Mouse (Mus musculus): ENCODE results near the gene H3f3b. TPM values are rescaled to one million over a fixed set of nuclear protein-coding genes. Genes with fewer than 3 reads are reported as not detected.

Gene H3f3b
- polyA plus RNA-seq (2016; fragmentation: Nextera tagmentation; extraction: Ambion mirVana) = 2,216 and 2,474 TPM in 2 replicates

DNA sequence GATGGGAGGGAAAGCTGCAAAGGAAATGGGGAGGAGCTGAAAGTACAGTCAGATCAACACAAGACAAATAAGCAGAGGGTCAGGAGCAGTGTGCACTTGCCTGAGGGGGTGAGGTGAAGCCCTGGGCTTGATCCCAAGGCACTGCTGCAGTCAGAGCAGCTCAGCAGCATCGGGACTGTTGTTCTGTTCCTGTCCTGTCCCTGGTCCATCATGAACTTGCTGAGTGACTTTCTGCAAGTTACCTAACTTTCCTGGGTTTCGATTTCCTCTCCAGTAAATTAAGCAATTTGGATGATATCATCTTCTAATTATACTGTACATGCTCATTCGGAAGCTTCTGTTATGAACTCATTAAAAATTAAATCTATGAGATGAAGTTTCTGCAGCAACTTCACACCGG, at the start of gene H3f3b:
Gene H3f3b, minus strand, starts transcription at position 207 of the 400 bp plus-strand sequence.
- ATAC-seq (ENCODE audit: low FRiP score) = no peak
- WGBS = 83% methylated on average over 4 of the region's 4 CpGs
- Histone ChIP-seq H3K4me2 (replicated peaks) (no peak within 1 kb of the TSS), H3K4me1 (peaks cover 17% of the 10 kb centered on the region), H3K9me3 (replicated peaks) (no peaks in the 10 kb centered on the region), H3K36me3 (no peaks in the 10 kb centered on the region), H3K27ac (no peak within 1 kb of the TSS), H3K27me3 (no peaks in the 10 kb centered on the region), H3K4me3 (no peak within 1 kb of the TSS), H3K9ac (no peak within 1 kb of the TSS)

DNA sequence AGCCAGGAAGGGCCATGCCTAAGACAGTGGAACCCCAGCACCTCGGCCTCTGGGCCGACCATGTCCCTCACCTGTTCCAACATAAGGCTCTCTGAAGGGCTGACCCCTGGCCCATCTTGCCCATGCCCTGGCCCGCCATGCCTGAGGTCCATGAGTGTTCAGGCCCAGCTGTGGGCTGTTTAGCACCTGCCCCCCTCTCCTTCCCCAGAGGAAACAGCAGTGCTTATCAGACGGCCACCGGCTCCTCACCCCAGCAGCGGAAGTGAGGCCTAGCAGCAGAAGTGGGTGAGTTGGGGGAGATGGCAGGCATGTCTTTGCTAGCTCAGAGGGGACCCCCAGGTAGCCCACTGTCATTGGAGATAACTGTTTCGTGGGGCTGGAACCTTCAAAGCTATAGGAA, 49.1 kb upstream of the H3f3b start:
- ATAC-seq (ENCODE audit: low FRiP score) = no peak
- H3K4me1 ChIP-seq = peaks cover 19% of the 10 kb centered on the region
- no peak overlapping the region for H3K9ac ChIP-seq
- peaks cover 29% of the 10 kb centered on the region for H3K36me3 ChIP-seq
- 82% methylated on average over 7 of the region's 7 CpGs for WGBS
- H3K4me3 ChIP-seq = no peak overlapping the region
- H3K27me3 ChIP-seq = no peaks in the 10 kb centered on the region
- H3K9me3 ChIP-seq (replicated peaks) = no peaks in the 10 kb centered on the region; the same call in 1 of the 2 replicates
- no peak overlapping the region for H3K27ac ChIP-seq
- no peak overlapping the region for H3K4me2 ChIP-seq (replicated peaks)

DNA sequence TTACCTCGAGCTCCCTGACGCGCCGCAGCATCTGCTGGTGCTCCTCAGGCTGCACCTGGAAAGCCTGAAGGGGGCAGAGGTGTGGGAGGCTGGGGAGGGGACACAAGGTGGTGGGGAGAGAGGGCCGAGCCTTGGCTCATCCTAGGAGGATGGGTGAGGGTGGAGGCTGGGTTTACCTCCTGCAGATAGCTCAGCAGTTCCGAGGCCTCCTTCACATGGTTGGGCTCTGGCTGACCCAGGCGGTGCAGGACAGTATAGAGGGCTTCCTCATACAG, 48.4 kb upstream of the H3f3b start:
- no peaks in the 10 kb centered on the region for H3K27me3 ChIP-seq
- H3K9ac ChIP-seq = no peak overlapping the region
- 63% methylated on average over 7 of the region's 7 CpGs for WGBS
- peaks cover 19% of the 10 kb centered on the region for H3K4me1 ChIP-seq
- no peak overlapping the region for H3K27ac ChIP-seq
- no peak for ATAC-seq (ENCODE audit: low FRiP score)
- no peak overlapping the region for H3K4me3 ChIP-seq
- peaks cover 23% of the 10 kb centered on the region for H3K36me3 ChIP-seq
- H3K9me3 ChIP-seq (replicated peaks) = no peaks in the 10 kb centered on the region; the same call in 1 of the 2 replicates
- H3K4me2 ChIP-seq (replicated peaks) = no peak overlapping the region

DNA sequence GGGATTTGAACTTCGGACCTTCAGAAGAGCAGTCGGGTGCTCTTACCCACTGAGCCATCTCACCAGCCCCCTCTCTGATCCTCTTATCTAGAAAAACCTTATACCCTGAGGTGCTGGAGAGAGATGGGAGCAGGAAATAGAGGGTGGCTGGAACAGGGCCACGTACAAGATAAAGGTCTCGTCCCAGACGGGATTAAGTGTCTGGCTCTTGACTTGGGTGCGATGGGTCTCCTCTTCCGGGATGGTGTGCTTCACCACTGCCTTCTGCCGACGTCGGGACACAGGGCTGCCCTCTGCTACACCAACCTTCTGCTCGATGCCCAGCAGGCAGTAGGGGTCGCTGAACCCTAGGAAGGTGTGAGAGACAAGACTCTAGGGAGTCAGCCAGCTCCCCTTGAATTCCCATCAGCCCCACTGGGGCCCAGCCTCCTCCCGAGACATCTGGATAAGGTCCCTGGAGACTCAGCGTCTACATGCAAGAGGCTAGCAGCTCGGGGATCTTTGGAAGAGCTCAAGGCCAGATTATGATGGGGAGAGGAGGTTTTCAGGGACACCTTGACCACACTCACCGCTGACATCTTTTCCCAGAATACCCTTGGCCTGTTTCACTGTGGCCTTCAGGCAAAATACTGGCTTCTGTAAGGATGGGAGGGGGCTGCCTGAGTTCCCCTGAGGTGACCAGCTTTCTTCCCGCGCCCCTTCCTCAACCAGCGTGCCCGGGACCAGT, 47.9 kb upstream of the H3f3b start:
- Histone ChIP-seq H3K36me3 (peaks cover 18% of the 10 kb centered on the region), H3K4me1 (peaks cover 19% of the 10 kb centered on the region), H3K4me3 (no peak overlapping the region), H3K9me3 (replicated peaks) (no peaks in the 10 kb centered on the region), H3K4me2 (replicated peaks) (no peak overlapping the region), H3K9ac (no peak overlapping the region), H3K27ac (no peak overlapping the region), H3K27me3 (no peaks in the 10 kb centered on the region)
- WGBS = 57% methylated on average over 20 of the region's 20 CpGs
- ATAC-seq (ENCODE audit: low FRiP score) = no peak

DNA sequence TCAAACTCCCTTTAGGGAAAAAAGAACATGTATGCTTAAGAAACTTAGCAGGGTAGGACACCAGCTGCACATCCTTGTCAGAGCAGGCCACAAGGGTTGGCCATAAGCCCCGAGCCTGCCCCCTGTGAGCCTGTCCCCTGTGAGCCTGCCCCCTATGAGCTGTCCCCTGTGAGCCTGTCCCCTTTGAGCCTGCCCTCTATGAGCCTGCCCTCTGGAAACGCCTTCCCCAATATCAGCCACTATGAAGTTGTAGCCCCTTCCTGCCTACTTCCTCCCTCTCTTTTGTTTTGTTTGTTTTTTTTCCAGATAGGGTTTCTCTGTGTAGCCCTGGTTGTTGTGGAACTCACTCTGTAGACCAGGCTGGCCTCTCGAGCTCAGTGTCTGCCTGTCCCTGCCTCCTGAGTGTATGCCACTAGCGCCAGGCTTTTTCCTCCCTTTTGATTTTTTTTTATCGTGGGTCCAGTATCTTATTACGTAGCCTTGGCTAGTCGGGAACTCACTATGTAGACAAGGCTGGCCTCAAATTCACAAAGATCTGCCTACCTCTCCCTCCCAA, 46.8 kb upstream of the H3f3b start:
- H3K4me1 ChIP-seq = peaks cover 19% of the 10 kb centered on the region
- WGBS = 63% methylated on average over 7 of the region's 7 CpGs
- no peaks in the 10 kb centered on the region for H3K9me3 ChIP-seq (replicated peaks)
- peaks cover 6% of the 10 kb centered on the region for H3K36me3 ChIP-seq
- H3K9ac ChIP-seq = no peak overlapping the region
- no peak for ATAC-seq (ENCODE audit: low FRiP score)
- H3K27me3 ChIP-seq = no peaks in the 10 kb centered on the region
- no peak overlapping the region for H3K4me3 ChIP-seq
- H3K4me2 ChIP-seq (replicated peaks) = no peak overlapping the region
- no peak overlapping the region for H3K27ac ChIP-seq

DNA sequence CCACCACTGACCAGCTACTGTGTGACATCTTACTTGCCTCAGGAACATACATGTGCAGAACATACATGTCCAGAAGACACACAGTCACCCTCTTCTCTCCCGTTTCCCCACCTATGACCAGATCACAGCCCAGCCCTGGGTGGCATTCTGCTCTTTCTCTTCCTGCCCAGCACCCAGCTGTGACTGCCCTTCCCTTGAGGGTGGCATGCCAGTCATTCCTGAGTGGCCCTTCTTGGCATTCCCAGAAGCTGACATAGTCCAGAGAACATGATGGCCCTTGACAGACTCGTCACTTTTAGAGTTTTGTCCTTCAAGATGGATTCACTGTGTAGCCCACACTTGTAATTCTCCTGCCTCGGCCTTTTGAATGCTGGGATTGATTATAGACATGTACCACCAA, 44.8 kb upstream of the H3f3b start:
- peaks cover 3% of the 10 kb centered on the region for H3K4me1 ChIP-seq
- H3K4me2 ChIP-seq (replicated peaks) = no peak overlapping the region
- no peaks in the 10 kb centered on the region for H3K27me3 ChIP-seq
- no peaks in the 10 kb centered on the region for H3K36me3 ChIP-seq
- no peak for ATAC-seq (ENCODE audit: low FRiP score)
- H3K9me3 ChIP-seq (replicated peaks) = no peaks in the 10 kb centered on the region
- WGBS = 82% methylated on average over 3 of the region's 3 CpGs
- no peak overlapping the region for H3K27ac ChIP-seq
- no peak overlapping the region; the same call in 1 of the 2 replicates for H3K9ac ChIP-seq
- no peak overlapping the region for H3K4me3 ChIP-seq

DNA sequence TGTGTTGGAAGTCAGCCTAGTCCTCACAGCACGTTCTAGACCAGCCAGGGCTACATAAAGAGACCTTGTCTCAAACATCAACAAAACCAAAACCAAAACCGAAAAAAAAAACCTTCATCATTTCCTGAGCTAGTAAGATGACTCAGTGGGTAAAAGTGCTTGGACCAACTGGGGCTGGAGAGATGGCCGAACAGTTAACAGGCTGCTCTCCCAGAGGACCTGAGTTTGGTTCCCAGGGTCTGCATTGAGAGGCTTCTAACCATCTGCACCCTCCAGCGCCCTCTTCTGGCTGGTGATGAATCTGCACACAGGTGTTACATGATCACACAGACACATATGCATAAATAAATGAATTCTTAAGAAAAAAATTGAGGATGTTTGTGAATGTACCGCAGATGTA, 43.7 kb upstream of the H3f3b start:
- Histone ChIP-seq H3K36me3 (no peaks in the 10 kb centered on the region), H3K27me3 (no peaks in the 10 kb centered on the region), H3K27ac (no peak overlapping the region), H3K4me2 (replicated peaks) (no peak overlapping the region), H3K4me3 (no peak overlapping the region), H3K9me3 (replicated peaks) (no peaks in the 10 kb centered on the region), H3K9ac (no peak overlapping the region), H3K4me1 (no peaks in the 10 kb centered on the region)
- 63% methylated on average over 5 of the region's 5 CpGs for WGBS
- ATAC-seq (ENCODE audit: low FRiP score) = no peak

DNA sequence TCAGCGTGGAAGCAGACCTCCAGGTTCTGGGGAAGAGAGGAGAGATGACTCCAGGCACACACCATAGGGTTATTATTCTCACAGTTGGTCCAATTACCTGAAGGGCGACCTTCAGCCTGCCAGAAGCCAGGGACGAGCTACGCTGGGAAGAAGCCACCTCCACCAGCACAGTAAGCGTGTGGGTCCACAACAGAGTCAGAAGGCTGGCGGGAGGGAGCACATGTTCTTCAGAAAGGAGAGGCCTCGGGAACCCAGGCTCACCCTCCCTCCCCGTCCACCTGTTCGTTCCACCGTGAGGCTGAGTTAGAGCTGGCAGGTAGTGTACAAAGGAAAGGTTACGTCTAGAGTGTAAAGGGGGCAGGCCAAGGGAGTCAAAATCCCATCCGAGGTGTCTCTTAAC, 37.6 kb upstream of the H3f3b start:
- WGBS = 88% methylated on average over 12 of the region's 12 CpGs
- no peak overlapping the region for H3K27ac ChIP-seq
- no peak for ATAC-seq (ENCODE audit: low FRiP score)

DNA sequence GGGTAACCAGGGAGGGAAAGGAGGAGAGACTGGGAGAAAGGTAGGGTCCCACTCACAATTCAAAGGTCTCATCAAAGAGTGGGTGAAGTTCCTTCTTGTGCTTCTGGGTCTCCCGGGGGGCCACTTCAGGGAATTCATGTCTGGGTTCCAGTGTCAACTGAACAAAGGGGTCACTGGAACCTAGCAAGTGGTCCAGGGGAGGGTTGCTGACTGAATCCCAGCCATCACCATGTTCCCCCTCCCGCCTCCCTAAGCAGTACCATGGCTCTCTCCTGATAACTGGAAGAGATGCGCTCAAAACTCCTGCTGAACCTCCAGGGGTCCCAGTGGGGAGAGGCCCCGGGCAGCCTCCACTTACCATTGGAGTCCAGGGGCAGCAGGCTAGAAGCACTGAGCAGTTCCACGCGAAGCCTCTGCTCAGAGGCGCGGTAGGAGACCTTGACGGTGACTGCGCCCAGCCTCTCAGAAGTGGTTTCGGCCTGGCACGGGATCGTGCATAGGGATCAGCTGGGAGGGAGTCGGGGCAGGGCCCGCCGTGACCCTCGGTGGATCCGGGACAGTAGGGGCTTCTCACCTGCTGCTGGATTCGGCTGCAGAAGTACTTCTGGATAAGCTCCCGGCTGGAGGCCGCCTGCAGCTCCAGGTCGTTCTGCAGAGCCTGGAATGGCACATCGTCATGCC, 36.6 kb upstream of the H3f3b start:
- Histone ChIP-seq H3K27ac (no peak overlapping the region), H3K4me2 (replicated peaks) (no peak overlapping the region), H3K9ac (no peak overlapping the region), H3K4me3 (no peak overlapping the region), H3K9me3 (replicated peaks) (no peaks in the 10 kb centered on the region), H3K4me1 (0 out of 2 replicates have a peak, but pooled peaks cover 4% of the 10 kb centered on the region), H3K36me3 (peaks cover 30% of the 10 kb centered on the region), H3K27me3 (no peaks in the 10 kb centered on the region)
- no peak for ATAC-seq (ENCODE audit: low FRiP score)
- 70% methylated on average over 23 of the region's 23 CpGs for WGBS

More for the DNA sequence above, 37.6 kb upstream of the H3f3b start:
- Histone ChIP-seq H3K27me3 (no peaks in the 10 kb centered on the region), H3K4me3 (no peak overlapping the region), H3K9me3 (replicated peaks) (no peaks in the 10 kb centered on the region), H3K4me1 (0 out of 2 replicates have a peak, but pooled peaks cover 4% of the 10 kb centered on the region), H3K9ac (no peak overlapping the region), H3K36me3 (peaks cover 20% of the 10 kb centered on the region), H3K4me2 (replicated peaks) (no peak overlapping the region)

DNA sequence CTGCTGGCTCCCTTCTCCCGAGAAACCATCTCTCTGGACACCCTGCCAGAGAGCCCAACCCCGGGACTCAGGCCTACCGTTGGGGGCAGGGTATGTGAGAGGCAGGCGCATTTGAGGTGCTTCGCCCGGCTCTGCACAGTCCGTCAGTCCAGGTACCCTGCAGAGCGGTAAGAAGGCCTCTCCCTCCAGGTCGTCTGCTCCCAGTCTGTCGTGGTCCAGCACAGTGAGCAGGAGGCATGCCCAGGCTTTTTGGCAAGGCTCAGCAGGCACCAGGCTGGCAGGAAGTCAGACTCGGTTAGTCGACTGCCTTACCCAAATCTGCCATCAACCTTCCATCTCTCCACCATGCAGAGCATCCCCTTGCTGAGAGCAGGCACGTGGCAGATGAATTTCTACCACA, 35.8 kb upstream of the H3f3b start:
- Histone ChIP-seq H3K4me1 (0 out of 2 replicates have a peak, but pooled peaks cover 4% of the 10 kb centered on the region), H3K27me3 (no peaks in the 10 kb centered on the region), H3K9ac (0 out of 2 replicates have a peak overlapping the region, but pooled peaks have one; percentile 8), H3K4me3 (no peak overlapping the region), H3K9me3 (replicated peaks) (no peaks in the 10 kb centered on the region), H3K4me2 (replicated peaks) (no peak overlapping the region), H3K36me3 (peaks cover 38% of the 10 kb centered on the region), H3K27ac (no peak overlapping the region)
- no peak for ATAC-seq (ENCODE audit: low FRiP score)
- 69% methylated on average over 13 of the region's 13 CpGs for WGBS

DNA sequence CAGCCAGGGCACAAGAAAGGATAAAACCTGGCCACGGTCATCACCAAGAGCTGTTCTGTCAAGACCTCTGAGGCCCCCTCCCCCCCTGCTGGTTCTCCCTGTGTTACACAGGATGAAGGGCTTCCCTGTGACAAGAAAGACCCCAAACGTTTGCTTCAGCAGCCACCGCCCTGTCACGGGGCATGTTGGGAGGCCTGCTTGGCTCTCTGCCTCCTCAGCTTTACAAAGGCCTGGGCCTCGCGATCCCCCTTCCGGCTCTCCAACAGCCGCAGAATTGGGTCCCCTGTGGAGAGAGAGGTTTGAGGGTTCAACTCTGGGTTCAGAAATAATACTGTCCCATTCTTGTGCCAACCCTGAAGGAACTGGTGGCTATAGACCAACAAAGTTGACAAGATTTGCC, 34.8 kb upstream of the H3f3b start:
- peaks cover 48% of the 10 kb centered on the region for H3K36me3 ChIP-seq
- 58% methylated on average over 8 of the region's 8 CpGs for WGBS

DNA sequence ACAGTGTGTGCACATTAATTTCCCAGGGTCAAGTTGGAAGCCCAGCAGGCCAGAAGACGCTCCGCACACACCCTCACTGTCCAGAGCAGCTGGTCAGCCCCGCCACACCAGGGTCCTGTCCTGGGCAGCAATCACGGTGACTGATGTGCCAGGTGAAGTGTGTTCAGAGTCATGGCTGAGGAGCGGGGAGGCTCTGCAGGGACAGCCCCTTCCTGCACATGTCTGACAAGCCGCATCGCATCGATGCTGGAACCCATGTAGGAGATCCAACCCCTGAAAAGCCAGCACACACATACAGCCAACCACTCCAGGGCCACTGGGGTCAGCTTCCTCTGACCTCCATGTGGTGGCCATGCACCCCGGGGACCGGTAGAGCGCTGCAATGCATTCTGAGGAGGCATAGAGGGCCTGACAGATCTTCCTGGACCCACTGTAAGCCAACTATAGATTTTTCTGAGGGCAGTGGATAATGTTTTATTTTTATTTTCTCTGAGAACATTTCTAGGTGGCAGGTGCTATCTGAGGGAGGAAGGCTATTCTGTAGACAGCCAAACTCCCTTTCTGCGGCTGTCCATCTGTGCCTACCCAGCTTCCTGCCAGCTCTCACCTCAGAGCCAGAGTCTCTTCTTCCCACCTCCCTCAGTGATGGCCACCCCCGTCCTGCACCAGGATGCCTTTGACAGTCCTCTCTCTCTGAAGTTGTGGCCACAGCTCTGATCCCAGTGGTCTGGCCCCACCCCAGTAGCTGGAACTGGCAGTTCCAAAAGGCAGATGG, 34.1 kb upstream of the H3f3b start:
- no peak overlapping the region for H3K27ac ChIP-seq
- 89% methylated on average over 13 of the region's 13 CpGs for WGBS

More for the DNA sequence above, 34.8 kb upstream of the H3f3b start:
- no peaks in the 10 kb centered on the region for H3K27me3 ChIP-seq
- peak overlapping the region; percentile 25; the same call in 1 of the 2 replicates for H3K9ac ChIP-seq
- no peak for ATAC-seq (ENCODE audit: low FRiP score)
- H3K4me2 ChIP-seq (replicated peaks) = no peak overlapping the region
- H3K27ac ChIP-seq = no peak overlapping the region
- no peak overlapping the region for H3K4me3 ChIP-seq
- H3K4me1 ChIP-seq = 0 out of 2 replicates have a peak, but pooled peaks cover 4% of the 10 kb centered on the region
- no peaks in the 10 kb centered on the region for H3K9me3 ChIP-seq (replicated peaks)

More for the DNA sequence above, 34.1 kb upstream of the H3f3b start:
- H3K4me3 ChIP-seq = no peak overlapping the region
- no peaks in the 10 kb centered on the region for H3K9me3 ChIP-seq (replicated peaks)
- no peak overlapping the region for H3K4me2 ChIP-seq (replicated peaks)
- 0 out of 2 replicates have a peak overlapping the region, but pooled peaks have one; percentile 2 for H3K9ac ChIP-seq
- H3K36me3 ChIP-seq = peaks cover 55% of the 10 kb centered on the region
- H3K4me1 ChIP-seq = 0 out of 2 replicates have a peak, but pooled peaks cover 4% of the 10 kb centered on the region
- H3K27me3 ChIP-seq = no peaks in the 10 kb centered on the region
- no peak for ATAC-seq (ENCODE audit: low FRiP score)

Measured in hindbrain, embryonic 12.5 days (tissue).